In the genomic region with DNA sequence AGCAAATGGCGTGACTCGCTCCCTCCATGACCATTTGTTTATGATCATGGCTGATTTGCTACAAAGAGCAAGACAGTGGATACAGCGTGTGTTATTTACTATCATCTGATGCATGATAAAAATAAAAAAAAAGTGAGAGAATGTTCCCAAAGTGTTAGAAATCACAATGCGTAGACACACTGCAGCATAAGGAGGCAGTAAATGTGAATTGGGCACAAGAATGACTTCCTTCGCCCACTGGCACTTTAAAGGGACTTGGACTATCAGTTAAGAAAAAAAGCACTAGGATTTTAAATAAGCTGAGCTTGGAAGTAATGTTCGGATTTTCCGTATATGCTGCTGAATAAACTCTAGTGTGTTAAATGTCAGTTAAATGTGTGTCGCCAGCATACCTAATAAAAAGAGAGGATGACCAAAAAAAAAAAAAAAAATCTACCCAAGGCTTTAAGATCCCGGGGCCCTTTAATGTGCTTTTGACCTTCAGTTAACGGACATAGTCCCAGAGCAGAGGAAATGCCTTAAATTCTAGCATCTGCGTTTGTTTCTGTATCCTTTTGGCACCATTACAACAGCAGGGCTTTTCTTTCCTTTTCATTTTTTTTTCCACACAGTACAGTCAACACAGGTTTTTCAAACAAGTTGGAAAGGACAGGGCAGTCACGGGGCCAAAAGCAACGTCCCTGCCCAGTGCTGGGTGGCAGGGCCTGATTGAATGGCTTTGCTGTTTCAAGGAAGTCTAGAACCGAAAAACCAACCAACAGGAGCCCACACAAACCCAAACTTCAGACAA, we compare ENCODE assay signal across 12 mouse cellular contexts. TPM values are rescaled to one million over a fixed set of nuclear protein-coding genes. Genes with fewer than 3 reads are reported as not detected.
DNase-seq lines count a peak whose midpoint lies in the region; ATAC-seq and TF ChIP-seq lines count a peak whose summit lies in the region.
"Had no signal": no experiment of that assay in that cellular context is flagged by ENCODE, and none has a peak within 500 bp of the region (broad histone marks: within the 10 kb centered on the region; RNA-seq: fewer than 3 reads in every experiment).

No protein-coding gene starts in this region.

- intact Hi-C loops in heart, adult 2 months (cut with DNase I) = no loop called here

- no peak overlapping the region for H3K4me2 ChIP-seq in heart, embryonic 11.5 days
- no peak overlapping the region for H3K4me2 ChIP-seq in kidney, embryonic 16.5 days (replicated peaks; ENCODE audit: low read depth, low read length)
- H3K4me2 ChIP-seq: forebrain, embryonic 15.5 days; hindbrain, embryonic 15.5 days had no signal

- H3K27me3 ChIP-seq in heart, embryonic 11.5 days (ENCODE audit: control insufficient read depth, insufficient read depth, low read length) = no peaks in the 10 kb centered on the region
- no peaks in the 10 kb centered on the region for H3K27me3 ChIP-seq in heart, adult 2 months (ENCODE audit: control insufficient read depth, insufficient read depth, low read length)
- no peaks in the 10 kb centered on the region for H3K27me3 ChIP-seq in kidney, embryonic 16.5 days (ENCODE audit: insufficient read depth, low read length)
- H3K27me3 ChIP-seq: forebrain, embryonic 15.5 days; hindbrain, embryonic 15.5 days had no signal

- no peak overlapping the region for H3K9ac ChIP-seq in heart, embryonic 11.5 days (ENCODE audit: low read depth, low read length)
- no peak overlapping the region for H3K9ac ChIP-seq in heart, adult 2 months (ENCODE audit: low read depth, low read length)
- H3K9ac ChIP-seq in kidney, embryonic 16.5 days (replicated peaks; ENCODE audit: low read length) = no peak overlapping the region
- H3K9ac ChIP-seq: forebrain, embryonic 15.5 days; hindbrain, embryonic 15.5 days had no signal

- TF ChIP-seq CTCF in heart, adult 2 months (IDR thresholded peaks at IDR 0.05) = no peak

- no peak for ATAC-seq in heart, embryonic 11.5 days (replicated peaks; ENCODE audit: insufficient number of reproducible peaks, low FRiP score, low TSS enrichment)
- no peak for ATAC-seq in kidney, embryonic 16.5 days (ENCODE audit: low FRiP score, low TSS enrichment)
- ATAC-seq: forebrain, embryonic 15.5 days had no signal

- H3K79me2 ChIP-seq in heart, adult 2 months (replicated peaks; ENCODE audit: control insufficient read depth, insufficient read depth, low read length) = peaks cover 6% of the 10 kb centered on the region

- 72% methylated on average over 14 of the region's 14 CpGs for WGBS in heart, embryonic 11.5 days (ENCODE audit: insufficient replicate concordance)
- 51% methylated on average over 14 of the region's 14 CpGs for WGBS in heart, adult 2 months
- WGBS in kidney, embryonic 16.5 days = 63% methylated on average over 14 of the region's 14 CpGs

- DNase-seq in heart, adult 18-20 months = peak; percentile 57 to 73
- peak in 1 of 2 experiments; percentile 52 for DNase-seq in heart, adult 2 months
- DNase-seq in lung, postnatal 36 days = peak; percentile 63
- no peak for DNase-seq in T-cell, adult 2 months (ENCODE audit: low spot score)
- no peak for DNase-seq in natural killer cell, adult 2 months (ENCODE audit: low spot score in 2 of 2)
- no peak for DNase-seq in testis, postnatal 10 days (ENCODE audit: low spot score)
- DNase-seq: cerebellum, postnatal 10 days; right cerebral cortex, adult 18-20 months had no signal

- H3K9me3 ChIP-seq in heart, embryonic 11.5 days (replicated peaks; ENCODE audit: control insufficient read depth, low read length) = no peaks in the 10 kb centered on the region
- H3K9me3 ChIP-seq in kidney, embryonic 16.5 days (ENCODE audit: low read length) = no peaks in the 10 kb centered on the region
- H3K9me3 ChIP-seq: forebrain, embryonic 15.5 days; hindbrain, embryonic 15.5 days had no signal

- TF ChIP-seq EP300 in heart, adult 2 months (IDR thresholded peaks at IDR 0.05; ENCODE audit: insufficient read depth, low read depth, low read length) = no peak

- H3K4me3 ChIP-seq in heart, embryonic 11.5 days (ENCODE audit: low read depth, low read length) = no peak overlapping the region
- H3K4me3 ChIP-seq in heart, adult 2 months = no peak overlapping the region
- no peak overlapping the region for H3K4me3 ChIP-seq in kidney, embryonic 16.5 days (ENCODE audit: low read length)
- H3K4me3 ChIP-seq: forebrain, embryonic 15.5 days; hindbrain, embryonic 15.5 days had no signal

- H3K4me1 ChIP-seq in heart, embryonic 11.5 days (ENCODE audit: control insufficient read depth, insufficient read depth, low read length) = peaks cover 20% of the 10 kb centered on the region
- H3K4me1 ChIP-seq in heart, adult 2 months (ENCODE audit: control insufficient read depth, insufficient read depth, low read length) = peaks cover 24% of the 10 kb centered on the region
- H3K4me1 ChIP-seq in kidney, embryonic 16.5 days (ENCODE audit: insufficient read depth, low read length) = peaks cover 44% of the 10 kb centered on the region

- TF ChIP-seq POLR2A in heart, adult 2 months (IDR thresholded peaks at IDR 0.05; ENCODE audit: insufficient read depth, low read depth, low read length) = no peak

- H3K36me3 ChIP-seq in heart, embryonic 11.5 days (ENCODE audit: control insufficient read depth, insufficient read depth, low read length) = no peaks in the 10 kb centered on the region
- peaks cover 32% of the 10 kb centered on the region for H3K36me3 ChIP-seq in heart, adult 2 months (ENCODE audit: control insufficient read depth, insufficient read depth, low read length)
- 0 out of 2 replicates have a peak, but pooled peaks cover 2% of the 10 kb centered on the region for H3K36me3 ChIP-seq in kidney, embryonic 16.5 days (ENCODE audit: insufficient read depth, low read length)
- H3K36me3 ChIP-seq: forebrain, embryonic 15.5 days; hindbrain, embryonic 15.5 days had no signal

- no peak overlapping the region for H3K27ac ChIP-seq in heart, embryonic 11.5 days (ENCODE audit: low read depth, low read length)
- H3K27ac ChIP-seq in heart, adult 2 months = peak overlapping the region; percentile 68
- peak overlapping the region; percentile 59 for H3K27ac ChIP-seq in kidney, embryonic 16.5 days (ENCODE audit: low read length)
- H3K27ac ChIP-seq: forebrain, embryonic 15.5 days; hindbrain, embryonic 15.5 days had no signal

RNA-seq across cellular contexts. Expression of a gene that starts 50.3 kb away (rescaled TPM):
- 10 to 100 TPM; 51.2 to 66.8 TPM for total RNA-seq in heart, adult 18-20 months (2021)
- 2.1 and 2.9 TPM in 2 replicates for polyA plus RNA-seq in heart, embryonic 11.5 days (2014; fragmentation: Nextera tagmentation; extraction: Ambion mirVana)
- 10 to 100 TPM; 50.6 to 55.4 TPM for total RNA-seq in heart, adult 2 months (2021)
- 28.2 and 42.9 TPM in 2 replicates for polyA plus RNA-seq in heart, adult 2 months (2012; rRNA removed)
- 5.3 and 5.4 TPM in 2 replicates for polyA plus RNA-seq in kidney, embryonic 16.5 days (2015; fragmentation: Nextera tagmentation; extraction: Ambion mirVana)

Comparison
In these comparisons a context has a peak if more than half of its experiments do, and no peak if none do; other contexts are left out.
1. DNase-seq: peak in heart, adult 18-20 months (2 of 2) and lung, postnatal 36 days (single experiment); none in T-cell, adult 2 months (single experiment), natural killer cell, adult 2 months (0 of 2) and testis, postnatal 10 days (single experiment).